ENCODE assay signal across 29 mouse cellular contexts in the genomic region with DNA sequence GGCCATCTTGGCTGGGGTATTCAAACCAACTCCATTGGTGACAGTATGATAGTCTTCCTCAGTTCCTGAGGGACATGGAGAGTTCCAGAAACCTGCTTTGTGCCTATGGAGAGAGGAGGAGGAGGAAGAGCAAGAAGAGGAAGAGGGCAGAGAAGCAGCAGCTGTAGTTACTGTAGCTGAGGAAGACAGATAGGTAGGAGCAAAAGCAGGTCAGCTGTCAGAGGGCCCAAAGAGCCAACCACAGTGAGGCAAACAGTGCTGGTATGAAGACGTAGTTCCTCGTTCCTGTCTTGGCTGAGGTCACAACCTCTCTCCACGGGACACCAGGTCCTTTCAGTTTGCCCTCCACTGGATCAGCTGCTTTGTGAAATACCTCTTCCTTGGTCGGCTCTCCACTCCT.
DNase-seq lines count a peak whose midpoint lies in the region; TF ChIP-seq lines count a peak whose summit lies in the region.
"Had no signal": no experiment of that assay in that cellular context is flagged by ENCODE, and none has a peak within 500 bp of the region (broad histone marks: within the 10 kb centered on the region; RNA-seq: fewer than 3 reads in every experiment).

No protein-coding gene starts in this region.

- H3K27me3 ChIP-seq in MEL (ENCODE audit: control insufficient read depth in 1 of 2, insufficient read depth in 2 of 2, low read length in 2 of 2): no peaks in the 10 kb centered on the region
- no peaks in the 10 kb centered on the region; the same call in 1 of the 2 replicates for H3K27me3 ChIP-seq in forebrain, embryonic 10.5 days (ENCODE audit: poor library complexity, severe bottlenecking)
- H3K27me3 ChIP-seq: CH12.LX; hindbrain, embryonic 12.5 days; limb, embryonic 12.5 days; liver, embryonic 15.5 days; midbrain, embryonic 15.5 days had no signal

- TF ChIP-seq RAD21 in MEL (IDR thresholded peaks at IDR 0.05; ENCODE audit: low read depth, low read length): no peak

- 82% methylated on average over 4 of the region's 4 CpGs for WGBS in forebrain, embryonic 10.5 days

- TF ChIP-seq POLR2A in MEL (IDR thresholded peaks at IDR 0.05; ENCODE audit: control insufficient read depth in 1 of 2, insufficient read depth in 1 of 2, low read depth in 1 of 2, low read length in 2 of 2, poor library complexity in 1 of 2): no peak

- no peak overlapping the region for H3K9ac ChIP-seq in MEL (ENCODE audit: control insufficient read depth, low read depth, low read length, poor library complexity, severe bottlenecking)
- H3K9ac ChIP-seq: forebrain, embryonic 12.5 days; forebrain, postnatal 0 days; hindbrain, embryonic 12.5 days; limb, embryonic 12.5 days; liver, embryonic 15.5 days; midbrain, embryonic 15.5 days; neural tube, embryonic 13.5 days had no signal

- no peaks in the 10 kb centered on the region; the same call in 1 of the 2 replicates for H3K79me2 ChIP-seq in MEL (ENCODE audit: control insufficient read depth, insufficient read depth, low read length, poor library complexity)

- TF ChIP-seq EP300 in MEL (IDR thresholded peaks at IDR 0.05; ENCODE audit: low read depth in 1 of 2, low read length in 2 of 2): no peak

- peak overlapping the region; percentile 93 for H3K27ac ChIP-seq in MEL (ENCODE audit: control insufficient read depth, low read depth, low read length)
- H3K27ac ChIP-seq in forebrain, embryonic 10.5 days: no peak overlapping the region
- H3K27ac ChIP-seq: forebrain, embryonic 12.5 days; hindbrain, embryonic 12.5 days; hindbrain, postnatal 0 days; kidney, postnatal 0 days; limb, embryonic 12.5 days; liver, embryonic 15.5 days; macrophage; midbrain, embryonic 10.5 days; midbrain, embryonic 15.5 days; neural tube, embryonic 13.5 days had no signal

- no peaks in the 10 kb centered on the region for H3K9me3 ChIP-seq in MEL (replicated peaks; ENCODE audit: insufficient read depth, low read length)
- peaks cover 7% of the 10 kb centered on the region; the same call in 1 of the 2 replicates for H3K9me3 ChIP-seq in forebrain, embryonic 10.5 days
- H3K9me3 ChIP-seq: forebrain, embryonic 12.5 days; hindbrain, embryonic 12.5 days; liver, embryonic 15.5 days; midbrain, embryonic 10.5 days; midbrain, embryonic 15.5 days; neural tube, embryonic 13.5 days had no signal

- no peak for TF ChIP-seq CTCF in MEL (IDR thresholded peaks at IDR 0.05 in 2 of 3, conservative IDR thresholded peaks at IDR 0.05 in 1 of 3; ENCODE audit: control insufficient read depth in 1 of 3, insufficient read depth in 1 of 3, low read depth in 2 of 3, low read length in 3 of 3, poor library complexity in 1 of 3, severe bottlenecking in 1 of 3)

- DNase-seq in lung, adult 18-20 months: peak; percentile 23 to 25
- no peak for DNase-seq in lung, postnatal 25 days (ENCODE audit: low spot score)
- peak; percentile 64 for DNase-seq in MEL (ENCODE audit: low read depth, low spot score)
- peak; percentile 72 for DNase-seq in induced T-regulatory cell, adult 2 months (ENCODE audit: low read depth)
- peak; percentile 55 for DNase-seq in naive thymus-derived CD4-positive, alpha-beta T cell, adult 2 months (ENCODE audit: low read depth)
- DNase-seq in ovary, postnatal 36 days (ENCODE audit: low spot score): no peak
- no peak for DNase-seq in forebrain, embryonic 10.5 days (ENCODE audit: extremely low spot score, low spot score)
- no peak for DNase-seq in frontal cortex, postnatal 14 days (ENCODE audit: low spot score in 2 of 2)
- DNase-seq: cerebellum, adult 18-20 months; cerebellum, postnatal 10 days; forebrain, postnatal 0 days; gastrocnemius, postnatal 25 days; heart, adult 18-20 months; heart, postnatal 36 days; kidney, adult 8-10 months; kidney, postnatal 4 days; right cerebral cortex, postnatal 25 days had no signal

- H3K36me3 ChIP-seq in MEL (ENCODE audit: control insufficient read depth in 1 of 2, insufficient read depth in 2 of 2, low read length in 2 of 2): peaks cover 0 to 33% of the 10 kb centered on the region in 2 experiments; a peak in 2 of 4 replicates
- H3K36me3 ChIP-seq in forebrain, embryonic 10.5 days (replicated peaks): no peaks in the 10 kb centered on the region
- H3K36me3 ChIP-seq: forebrain, embryonic 12.5 days; hindbrain, embryonic 12.5 days; limb, embryonic 12.5 days; liver, embryonic 15.5 days; midbrain, embryonic 10.5 days; midbrain, embryonic 15.5 days; neural tube, embryonic 13.5 days had no signal

- peaks cover 27 to 48% of the 10 kb centered on the region in 2 experiments for H3K4me1 ChIP-seq in MEL (ENCODE audit: control insufficient read depth in 1 of 2, insufficient read depth in 2 of 2, low read length in 2 of 2)
- H3K4me1 ChIP-seq in forebrain, embryonic 10.5 days: peaks cover 41% of the 10 kb centered on the region
- H3K4me1 ChIP-seq: liver, embryonic 15.5 days; midbrain, embryonic 15.5 days had no signal

- no peak overlapping the region for H3K4me3 ChIP-seq in MEL (ENCODE audit: control insufficient read depth in 1 of 2, insufficient read depth in 1 of 2, low read depth in 2 of 2, low read length in 2 of 2)
- H3K4me3 ChIP-seq in forebrain, embryonic 10.5 days: no peak overlapping the region
- H3K4me3 ChIP-seq: erythroblast, embryonic 14.5 days; forebrain, embryonic 12.5 days; hindbrain, embryonic 12.5 days; limb, embryonic 12.5 days; liver, embryonic 15.5 days; midbrain, embryonic 10.5 days; midbrain, embryonic 15.5 days; neural tube, embryonic 13.5 days had no signal

TF ChIP-seq in MEL, 35 proteins besides CTCF, POLR2A, EP300 and RAD21:
- TF ChIP-seq ZMIZ1 (IDR thresholded peaks at IDR 0.05; ENCODE audit: low read depth, low read length) (no peak), MEF2A (IDR thresholded peaks at IDR 0.05; ENCODE audit: extremely low read depth, insufficient replicate concordance, low read depth, low read length, poor library complexity, severe bottlenecking) (no peak), TAL1 (IDR thresholded peaks at IDR 0.05; ENCODE audit: low read length) (peak; percentile 54), ETS1 (IDR thresholded peaks at IDR 0.05; ENCODE audit: low read depth, low read length) (peak; percentile 63; the same call in 1 of the 2 replicates), KAT2A (conservative IDR thresholded peaks at IDR 0.05; ENCODE audit: low read depth, low read length) (no peak)

Comparison
In these comparisons a context has a peak if more than half of its experiments do, and no peak if none do; other contexts are left out.
1. DNase-seq: peak in lung, adult 18-20 months (2 of 2), MEL (single experiment), induced T-regulatory cell, adult 2 months (single experiment) and naive thymus-derived CD4-positive, alpha-beta T cell, adult 2 months (single experiment); none in lung, postnatal 25 days (single experiment), ovary, postnatal 36 days (single experiment), forebrain, embryonic 10.5 days (single experiment) and frontal cortex, postnatal 14 days (0 of 2).